Mouse (Mus musculus) embryonic facial prominence, embryonic 14.5 days (tissue): Measurements from ENCODE around the gene Wdr46. TPM values are rescaled to one million over a fixed set of nuclear protein-coding genes. Genes with fewer than 3 reads are reported as not detected.

ENCODE experiments used
- ATAC-seq: fragments of 200-750 bp; cut with Nextera tagmentation; 2 replicates; pipeline ENCODE4 v1.8.0; 2017; ENCODE audit warnings: low read depth, moderate number of reproducible peaks, moderate TSS enrichment
- DNase-seq: peaks from one replicate; pipeline ENCODE4 v3.0.0-alpha.2; 2015; ENCODE audit warnings: low spot score
- H3K27ac ChIP-seq: fragments of 300-500 bp; sonication (generic); replicated peaks from 2 replicates; pipeline ENCODE4 v1.5.1; 2014; ENCODE audit warnings: low read depth, mild to moderate bottlenecking, low read length, moderate library complexity
- H3K27me3 ChIP-seq: fragments of 300-500 bp; sonication (generic); replicated peaks from 2 replicates; pipeline ENCODE4 v1.6.1; 2014; ENCODE audit warnings: low read length; ENCODE audit not compliant: control insufficient read depth, insufficient read depth
- H3K36me3 ChIP-seq: fragments of 300-500 bp; sonication (generic); 2 replicates; pipeline ENCODE4 v1.6.1; 2014; ENCODE audit warnings: low read length, mixed read lengths; ENCODE audit not compliant: control insufficient read depth, insufficient read depth
- H3K4me1 ChIP-seq: fragments of 300-500 bp; sonication (generic); 2 replicates; pipeline ENCODE4 v1.6.1; 2014; ENCODE audit warnings: antibody characterized with exemption, low read length; ENCODE audit not compliant: control insufficient read depth, insufficient read depth
- H3K4me2 ChIP-seq: fragments of 300-500 bp; sonication (generic); 2 replicates; pipeline ENCODE4 v1.6.1; 2014; ENCODE audit warnings: low read depth, mild to moderate bottlenecking, low read length, moderate library complexity, mixed read lengths
- H3K4me3 ChIP-seq: fragments of 300-500 bp; sonication (generic); 2 replicates; pipeline ENCODE4 v1.5.1; 2014; ENCODE audit warnings: low read depth, mild to moderate bottlenecking, low read length
- H3K9ac ChIP-seq: fragments of 300-500 bp; sonication (generic); 2 replicates; pipeline ENCODE4 v1.6.1; 2014; ENCODE audit warnings: low read depth, mild to moderate bottlenecking, low read length, moderate library complexity, mixed read lengths
- H3K9me3 ChIP-seq: fragments of 300-500 bp; sonication (generic); 2 replicates; pipeline ENCODE4 v1.6.1; 2016; ENCODE audit warnings: low read length; ENCODE audit not compliant: control insufficient read depth
- WGBS: fragments of 180-500 bp; shearing (Covaris S2); extraction: QIAGEN DNeasy Blood & Tissue Kit; methylation state at CpG from one replicate; pipeline ENCODE4 v1.1.7; 2014; 5-methylcytosine and 5-hydroxymethylcytosine counted together
- polyA plus RNA-seq: library from polyadenylated mRNA; unstranded; fragments of >200 nt; fragmentation: Nextera tagmentation; extraction: Ambion mirVana; gene quantifications from 2 replicates; pipeline ENCODE4 v1.2.1, GENCODE M21; 2014

Gene Wdr46
- polyA plus RNA-seq, 1 experiment from 2014 or later: 15.4 TPM

- ATAC-seq (peak; percentile 97), DNase-seq (peak; percentile 99)
- Histone ChIP-seq H3K9ac (peak within 1 kb of the TSS; percentile 93), H3K4me3 (peak within 1 kb of the TSS; percentile 95), H3K4me2 (peak within 1 kb of the TSS; percentile 97), H3K4me1 (peaks cover 11% of the 10 kb centered on the region), H3K27me3 (no peaks in the 10 kb centered on the region), H3K9me3 (no peaks in the 10 kb centered on the region), H3K27ac (peak within 1 kb of the TSS; percentile 92), H3K36me3 (peaks cover 33% of the 10 kb centered on the region)
- WGBS: under 1% methylated on average over 46 of the region's 68 CpGs
Measured at GRCm38 (mm10) chr17:33909077-33909868, 31.2 kb upstream of the Wdr46 start, which contains the start of gene Daxx. TSS of gene Daxx (plus strand) at chr17:33909414.

DNA sequence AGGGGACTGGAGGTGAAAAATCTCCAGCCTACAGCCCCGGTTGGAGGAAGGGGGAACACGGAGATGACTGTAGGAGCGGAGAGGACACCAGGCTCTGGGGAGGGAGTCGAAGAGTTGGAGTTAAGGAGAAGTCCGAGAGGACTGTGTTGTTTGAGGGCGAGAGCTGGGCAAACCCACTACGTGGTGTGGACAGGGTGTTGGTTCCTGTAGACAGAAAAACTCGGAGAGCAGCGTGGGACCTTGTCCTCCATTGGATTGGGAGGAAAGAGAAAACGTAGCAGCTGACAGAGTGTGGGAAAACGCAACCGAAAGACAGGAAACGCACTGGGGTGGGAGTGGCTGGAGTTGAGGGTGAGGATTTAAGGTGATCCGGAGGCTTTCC lies 30.6 kb upstream of the Wdr46 start:
- peaks cover 39% of the 10 kb centered on the region for H3K36me3 ChIP-seq
- H3K4me1 ChIP-seq: peaks cover 13% of the 10 kb centered on the region
- under 1% methylated on average over 14 of the region's 14 CpGs for WGBS
- DNase-seq (peak; percentile 60), ATAC-seq (peak; percentile 0; the same call in 1 of the 2 replicates)
- no peaks in the 10 kb centered on the region for H3K9me3 ChIP-seq
- H3K27me3 ChIP-seq: no peaks in the 10 kb centered on the region
- H3K9ac ChIP-seq: peak overlapping the region; percentile 93
- H3K27ac ChIP-seq: peak overlapping the region; percentile 92
- peak overlapping the region; percentile 95 for H3K4me3 ChIP-seq
- peak overlapping the region; percentile 97 for H3K4me2 ChIP-seq

GRCm38 (mm10) chr17:33910346-33911051 lies 30.0 kb upstream of the Wdr46 start:
- Histone ChIP-seq H3K9me3 (no peaks in the 10 kb centered on the region), H3K4me1 (peaks cover 17% of the 10 kb centered on the region), H3K27me3 (no peaks in the 10 kb centered on the region), H3K4me2 (peak overlapping the region; percentile 97), H3K36me3 (peaks cover 42% of the 10 kb centered on the region), H3K9ac (peak overlapping the region; percentile 93), H3K27ac (peak overlapping the region; percentile 92), H3K4me3 (peak overlapping the region; percentile 95)
- 42% methylated on average over 11 of the region's 11 CpGs for WGBS
- DNase-seq (no peak), ATAC-seq (no peak)

DNA sequence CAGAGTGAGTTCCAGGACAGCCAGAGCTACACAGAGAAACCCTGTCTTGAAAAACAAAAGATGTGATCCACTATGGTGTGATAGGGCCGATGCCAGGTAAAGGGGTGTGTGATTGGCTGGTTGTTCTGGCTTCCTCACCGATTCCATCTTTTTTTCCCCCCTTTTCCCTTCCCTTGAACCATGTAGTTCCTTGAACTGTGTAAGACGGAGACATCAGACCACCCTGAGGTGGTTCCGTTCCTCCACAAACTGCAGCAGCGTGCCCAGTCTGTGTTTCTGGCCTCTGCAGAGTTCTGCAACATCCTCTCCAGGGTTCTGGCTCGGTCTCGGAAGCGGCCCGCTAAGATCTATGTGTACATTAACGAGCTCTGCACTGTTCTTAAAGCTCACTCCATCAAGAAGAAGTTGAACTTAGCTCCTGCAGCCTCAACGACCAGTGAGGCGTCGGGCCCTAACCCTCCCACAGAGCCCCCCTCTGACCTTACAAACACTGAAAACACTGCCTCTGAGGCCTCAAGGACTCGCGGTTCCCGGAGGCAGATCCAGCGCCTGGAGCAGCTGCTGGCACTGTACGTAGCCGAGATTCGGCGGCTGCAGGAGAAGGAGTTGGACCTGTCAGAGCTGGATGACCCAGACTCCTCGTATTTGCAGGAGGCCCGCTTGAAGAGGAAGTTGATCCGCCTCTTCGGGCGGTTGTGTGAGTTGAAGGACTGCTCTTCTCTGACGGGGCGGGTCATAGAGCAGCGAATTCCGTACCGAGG lies 29.2 kb upstream of the Wdr46 start:
- 91% methylated on average over 31 of the region's 31 CpGs for WGBS
- Histone ChIP-seq H3K4me1 (peaks cover 17% of the 10 kb centered on the region), H3K9ac (no peak overlapping the region), H3K9me3 (no peaks in the 10 kb centered on the region), H3K36me3 (peaks cover 42% of the 10 kb centered on the region), H3K27ac (no peak overlapping the region), H3K4me3 (no peak overlapping the region), H3K4me2 (no peak overlapping the region), H3K27me3 (no peaks in the 10 kb centered on the region)
- DNase-seq (no peak), ATAC-seq (no peak)

GRCm38 (mm10) chr17:33911813-33912414 lies 28.5 kb upstream of the Wdr46 start:
- Histone ChIP-seq H3K36me3 (peaks cover 42% of the 10 kb centered on the region), H3K27ac (no peak overlapping the region), H3K9ac (no peak overlapping the region), H3K4me2 (no peak overlapping the region), H3K4me3 (no peak overlapping the region), H3K9me3 (no peaks in the 10 kb centered on the region), H3K4me1 (peaks cover 20% of the 10 kb centered on the region), H3K27me3 (no peaks in the 10 kb centered on the region)
- 90% methylated on average over 28 of the region's 28 CpGs for WGBS
- no peak for ATAC-seq
- no peak for DNase-seq

DNA sequence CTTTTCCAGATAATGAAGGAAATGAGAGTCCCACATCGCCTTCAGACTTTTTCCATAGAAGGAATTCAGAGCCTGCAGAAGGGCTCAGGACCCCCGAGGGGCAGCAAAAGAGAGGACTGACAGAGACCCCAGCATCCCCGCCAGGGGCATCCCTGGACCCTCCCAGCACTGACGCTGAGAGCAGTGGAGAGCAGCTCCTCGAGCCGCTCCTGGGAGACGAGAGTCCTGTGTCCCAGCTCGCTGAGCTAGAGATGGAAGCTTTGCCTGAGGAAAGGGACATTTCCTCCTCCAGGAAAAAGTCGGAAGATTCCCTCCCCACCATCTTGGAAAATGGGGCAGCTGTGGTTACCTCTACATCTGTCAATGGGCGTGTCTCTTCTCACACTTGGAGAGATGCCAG lies 27.2 kb upstream of the Wdr46 start:
- Histone ChIP-seq H3K9me3 (no peaks in the 10 kb centered on the region), H3K27me3 (no peaks in the 10 kb centered on the region), H3K4me1 (peaks cover 16% of the 10 kb centered on the region), H3K9ac (no peak overlapping the region), H3K36me3 (peaks cover 52% of the 10 kb centered on the region), H3K4me2 (no peak overlapping the region), H3K27ac (no peak overlapping the region), H3K4me3 (no peak overlapping the region)
- 90% methylated on average over 10 of the region's 10 CpGs for WGBS
- DNase-seq: no peak
- no peak for ATAC-seq

DNA sequence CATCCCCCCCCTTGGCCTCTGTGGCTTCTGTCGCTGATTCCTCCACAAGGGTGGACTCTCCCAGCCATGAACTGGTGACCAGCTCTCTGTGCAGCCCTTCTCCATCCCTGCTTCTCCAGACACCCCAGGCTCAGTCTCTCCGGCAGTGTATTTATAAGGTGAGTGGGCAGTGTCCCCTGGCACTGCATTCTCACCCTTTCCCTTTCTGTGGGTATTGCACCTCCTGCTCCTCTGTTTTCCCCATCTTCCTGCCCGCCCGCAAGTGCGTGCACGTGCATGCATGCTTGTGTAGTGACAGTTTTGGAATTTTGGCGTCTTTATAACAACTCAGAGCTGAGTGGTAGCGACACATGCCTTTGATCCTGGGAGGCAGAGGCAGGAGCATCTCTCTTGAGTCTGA lies 26.6 kb upstream of the Wdr46 start:
- H3K9ac ChIP-seq: no peak overlapping the region
- peaks cover 52% of the 10 kb centered on the region for H3K36me3 ChIP-seq

GRCm38 (mm10) chr17:33914969-33915391 lies 25.5 kb upstream of the Wdr46 start:
- ATAC-seq: no peak
- H3K4me2 ChIP-seq: peak overlapping the region; percentile 70; the same call in 1 of the 2 replicates
- H3K9me3 ChIP-seq: no peaks in the 10 kb centered on the region
- H3K4me3 ChIP-seq: peak overlapping the region; percentile 51
- no peaks in the 10 kb centered on the region for H3K27me3 ChIP-seq
- no peak overlapping the region for H3K27ac ChIP-seq
- WGBS: 73% methylated on average over 13 of the region's 13 CpGs
- no peak for DNase-seq
- peaks cover 52% of the 10 kb centered on the region for H3K36me3 ChIP-seq
- no peak overlapping the region for H3K9ac ChIP-seq
- peaks cover 15% of the 10 kb centered on the region for H3K4me1 ChIP-seq

More for the DNA sequence above, 26.6 kb upstream of the Wdr46 start:
- no peak for DNase-seq
- 95% methylated on average over 8 of the region's 8 CpGs for WGBS
- H3K4me3 ChIP-seq: no peak overlapping the region
- no peaks in the 10 kb centered on the region for H3K27me3 ChIP-seq
- H3K9me3 ChIP-seq: no peaks in the 10 kb centered on the region
- no peak overlapping the region for H3K27ac ChIP-seq
- no peak overlapping the region for H3K4me2 ChIP-seq
- ATAC-seq: no peak
- peaks cover 15% of the 10 kb centered on the region for H3K4me1 ChIP-seq
